In the genomic region with DNA sequence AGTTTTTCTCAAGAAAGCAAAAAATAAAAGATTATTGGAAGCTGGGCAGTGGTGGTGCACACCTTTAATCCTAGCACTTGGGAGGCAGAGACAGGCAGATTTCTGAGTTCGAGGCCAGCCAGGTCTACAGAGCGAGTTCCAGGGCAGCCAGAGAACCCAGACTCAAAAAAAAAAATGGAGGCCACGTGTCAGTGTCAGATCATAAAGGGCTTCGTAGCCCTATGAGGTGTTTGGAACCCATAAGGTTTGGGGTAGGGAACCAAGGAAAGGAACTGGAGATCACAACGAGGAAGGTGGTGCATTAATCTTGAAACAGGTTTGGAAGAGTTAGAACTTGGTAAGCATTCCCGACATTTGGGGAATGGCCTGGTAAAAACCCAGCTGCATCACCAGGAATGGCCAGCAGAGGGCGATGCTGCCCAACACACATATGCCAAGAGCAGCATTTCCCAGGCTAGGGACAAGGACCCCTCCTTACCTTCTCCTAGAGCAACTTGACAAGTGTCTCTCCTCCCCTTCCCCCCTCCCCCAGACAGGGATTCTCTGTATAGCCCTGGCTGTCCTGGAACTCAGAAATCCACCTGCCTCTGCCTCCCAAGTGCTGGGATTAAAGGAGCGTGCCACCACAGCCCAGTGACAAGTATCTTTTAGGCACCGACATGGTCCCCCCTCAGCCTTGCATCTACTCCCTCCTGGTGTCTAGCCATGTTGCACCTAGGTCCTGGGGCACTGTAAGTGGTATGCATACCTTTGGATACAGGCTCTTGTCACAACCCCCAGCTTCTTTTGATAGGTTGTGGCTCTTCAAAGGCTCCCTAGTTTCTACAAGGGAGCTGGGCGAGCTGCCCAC, we compare ENCODE assay signal across 8 mouse cellular contexts. TPM values are rescaled to one million over a fixed set of nuclear protein-coding genes. Genes with fewer than 3 reads are reported as not detected.
DNase-seq lines count a peak whose midpoint lies in the region; ATAC-seq and TF ChIP-seq lines count a peak whose summit lies in the region.

No protein-coding gene starts in this region.

- H3K4me3 ChIP-seq in cerebellum, adult 2 months (replicated peaks; ENCODE audit: insufficient read depth, low read depth, low read length), result no peak overlapping the region
- H3K4me3 ChIP-seq in forebrain, postnatal 0 days (ENCODE audit: low read depth, low read length), result no peak overlapping the region

- peak overlapping the region; percentile 84; the same call in 1 of the 2 replicates for H3K4me2 ChIP-seq in forebrain, postnatal 0 days (ENCODE audit: low read depth)

- TF ChIP-seq POLR2A in cerebellum, adult 2 months (IDR thresholded peaks at IDR 0.05; ENCODE audit: borderline replicate concordance, insufficient read depth, low read length), result no peak

- no peaks in the 10 kb centered on the region for H3K4me1 ChIP-seq in cerebellum, adult 2 months (ENCODE audit: control insufficient read depth, insufficient read depth, low read length)
- peaks cover 4% of the 10 kb centered on the region; the same call in 1 of the 2 replicates for H3K4me1 ChIP-seq in forebrain, postnatal 0 days (ENCODE audit: insufficient read depth)

- no peak overlapping the region for H3K27ac ChIP-seq in cerebellum, adult 2 months (ENCODE audit: insufficient read depth, low read length)
- H3K27ac ChIP-seq in forebrain, postnatal 0 days (ENCODE audit: low read depth, low read length), result no peak overlapping the region

- H3K36me3 ChIP-seq in forebrain, postnatal 0 days (ENCODE audit: insufficient read depth), result peaks cover 56% of the 10 kb centered on the region

- intact Hi-C loops in left cerebral cortex, postnatal 10 days (cut with DNase I), result no loop called here

- WGBS in cerebellum, adult 2 months, result 55% methylated on average over 10 of the region's 10 CpGs
- 63% methylated on average over 10 of the region's 10 CpGs for WGBS in forebrain, postnatal 0 days

- ATAC-seq in forebrain, postnatal 0 days, result peak; percentile 42; the same call in 1 of the 2 replicates
- peak; percentile 45; the same call in 1 of the 2 replicates for ATAC-seq in megakaryocyte, adult 5-6 weeks (ENCODE audit: poor library complexity, severe bottlenecking)
- no peak for ATAC-seq in inflammation-experienced regulatory T-cells, adult 6 months

- no peaks in the 10 kb centered on the region for H3K9me3 ChIP-seq in forebrain, postnatal 0 days (ENCODE audit: low read length)

- peak; percentile 92 for TF ChIP-seq CTCF in cerebellum, adult 2 months (IDR thresholded peaks at IDR 0.05; ENCODE audit: borderline replicate concordance, insufficient read depth, low read depth, low read length)
- TF ChIP-seq CTCF in forebrain, postnatal 0 days (IDR thresholded peaks at IDR 0.05; ENCODE audit: low read depth), result peak; percentile 95

- no peaks in the 10 kb centered on the region for H3K27me3 ChIP-seq in cerebellum, adult 2 months (ENCODE audit: control insufficient read depth, insufficient read depth, low read length)
- H3K27me3 ChIP-seq in forebrain, postnatal 0 days (ENCODE audit: insufficient read depth, low read length), result no peaks in the 10 kb centered on the region

- DNase-seq in T-cell, adult 2 months (ENCODE audit: low spot score), result peak; percentile 38
- DNase-seq in cerebellum, adult 2 months, result peak; percentile 65 to 82
- peak; percentile 86 for DNase-seq in forebrain, postnatal 0 days
- peak; percentile 77 for DNase-seq in hindlimb bud, embryonic 11.5 days (ENCODE audit: extremely low spot score, low read depth, low spot score)
- DNase-seq in left cerebral cortex, postnatal 10 days (ENCODE audit: extremely low spot score in 1 of 2, low spot score in 2 of 2), result peak; percentile 59 to 77
- peak; percentile 76 for DNase-seq in right cerebral cortex, postnatal 14 days

- no peak overlapping the region for H3K9ac ChIP-seq in forebrain, postnatal 0 days

RNA-seq across cellular contexts. Expression of gene Ccdc97, which starts 1.1 kb away (rescaled TPM):
- 59.3 and 62.7 TPM in 2 replicates for polyA plus RNA-seq in cerebellum, adult 2 months (2012; rRNA removed)
- 21.1 and 37.6 TPM in 2 replicates for total RNA-seq in forebrain, postnatal 0 days (2014; rRNA removed)
- polyA plus RNA-seq in forebrain, postnatal 0 days (2015; fragmentation: Nextera tagmentation; extraction: Ambion mirVana), result 31.7 and 32.0 TPM in 2 replicates
- total RNA-seq in left cerebral cortex, postnatal 10 days (2021), result 10 to 100 TPM; 41.7 to 46.1 TPM
- total RNA-seq in megakaryocyte, adult 5-6 weeks (2015), result 30.5 and 30.9 TPM in 2 replicates
- total RNA-seq in megakaryocyte, adult 5-6 weeks (2017), result 18.3 and 22.9 TPM in 2 replicates
- polyA plus RNA-seq in inflammation-experienced regulatory T-cells, adult 6 months (2017; shearing (Covaris generic)), result 10 to 100 TPM; 41.2 to 45.8 (median 45.8) TPM

RNA-seq across cellular contexts. Expression of gene Tgfb1, which starts 33.2 kb away (rescaled TPM):
- 4.9 and 5.0 TPM in 2 replicates for polyA plus RNA-seq in cerebellum, adult 2 months (2012; rRNA removed)
- total RNA-seq in forebrain, postnatal 0 days (2014; rRNA removed), result 1.6 and 3.1 TPM in 2 replicates
- polyA plus RNA-seq in forebrain, postnatal 0 days (2015; fragmentation: Nextera tagmentation; extraction: Ambion mirVana), result 0.39 and 0.56 TPM in 2 replicates
- 10 to 100 TPM in 1 of 2 experiments, 1 to 10 TPM in 1; 9.7 to 12.2 TPM for total RNA-seq in left cerebral cortex, postnatal 10 days (2021)
- total RNA-seq in megakaryocyte, adult 5-6 weeks (2015), result 281 and 286 TPM in 2 replicates
- 42.2 and 47.4 TPM in 2 replicates for total RNA-seq in megakaryocyte, adult 5-6 weeks (2017)
- polyA plus RNA-seq in inflammation-experienced regulatory T-cells, adult 6 months (2017; shearing (Covaris generic)), result 1 to 10 TPM; 4.6 to 6.7 (median 5.4) TPM

RNA-seq across cellular contexts. Expression of gene Hnrnpul1, which starts 34.6 kb away (rescaled TPM):
- polyA plus RNA-seq in cerebellum, adult 2 months (2012; rRNA removed), result 48.7 and 49.0 TPM in 2 replicates
- total RNA-seq in forebrain, postnatal 0 days (2014; rRNA removed), result 110 and 144 TPM in 2 replicates
- 47.3 and 47.9 TPM in 2 replicates for polyA plus RNA-seq in forebrain, postnatal 0 days (2015; fragmentation: Nextera tagmentation; extraction: Ambion mirVana)
- total RNA-seq in left cerebral cortex, postnatal 10 days (2021), result 100 to 1,000 TPM; 116 to 117 TPM
- 134 and 143 TPM in 2 replicates for total RNA-seq in megakaryocyte, adult 5-6 weeks (2015)
- total RNA-seq in megakaryocyte, adult 5-6 weeks (2017), result 121 and 148 TPM in 2 replicates
- 10 to 100 TPM; 46.6 to 56.2 (median 54.7) TPM for polyA plus RNA-seq in inflammation-experienced regulatory T-cells, adult 6 months (2017; shearing (Covaris generic))

RNA-seq across cellular contexts. Expression of gene B9d2, which starts 39.4 kb away (rescaled TPM):
- polyA plus RNA-seq in cerebellum, adult 2 months (2012; rRNA removed), result 36.9 and 37.3 TPM in 2 replicates
- 15.7 and 15.8 TPM in 2 replicates for total RNA-seq in forebrain, postnatal 0 days (2014; rRNA removed)
- 58.2 and 60.1 TPM in 2 replicates for polyA plus RNA-seq in forebrain, postnatal 0 days (2015; fragmentation: Nextera tagmentation; extraction: Ambion mirVana)
- 10 to 100 TPM; 34.5 to 36.3 TPM for total RNA-seq in left cerebral cortex, postnatal 10 days (2021)
- total RNA-seq in megakaryocyte, adult 5-6 weeks (2015), result 24.8 and 32.0 TPM in 2 replicates
- total RNA-seq in megakaryocyte, adult 5-6 weeks (2017), result 26.7 and 44.6 TPM in 2 replicates
- 10 to 100 TPM; 55.9 to 76.1 (median 57.2) TPM for polyA plus RNA-seq in inflammation-experienced regulatory T-cells, adult 6 months (2017; shearing (Covaris generic))

RNA-seq across cellular contexts. Expression of gene Tmem91, which starts 45.0 kb away (rescaled TPM):
- polyA plus RNA-seq in cerebellum, adult 2 months (2012; rRNA removed), result 27.2 and 27.4 TPM in 2 replicates
- total RNA-seq in forebrain, postnatal 0 days (2014; rRNA removed), result 32.8 and 40.3 TPM in 2 replicates
- polyA plus RNA-seq in forebrain, postnatal 0 days (2015; fragmentation: Nextera tagmentation; extraction: Ambion mirVana), result 40.9 and 61.4 TPM in 2 replicates
- total RNA-seq in left cerebral cortex, postnatal 10 days (2021), result 10 to 100 TPM; 53.6 to 67.6 TPM
- total RNA-seq in megakaryocyte, adult 5-6 weeks (2015), result 0.68 and 0.91 TPM in 2 replicates
- not detected in 2 replicates for total RNA-seq in megakaryocyte, adult 5-6 weeks (2017)
- 10 to 100 TPM in 2 of 3 experiments, 1 to 10 TPM in 1; 8.2 to 23.6 (median 14.4) TPM for polyA plus RNA-seq in inflammation-experienced regulatory T-cells, adult 6 months (2017; shearing (Covaris generic))
